Mouse (Mus musculus): Measurements from ENCODE around the gene Zdhhc6. TPM values are rescaled to one million over a fixed set of nuclear protein-coding genes. Genes with fewer than 3 reads are reported as not detected.

Zdhhc6 gene
- polyA plus RNA-seq, 1 experiment from 2014 or later: 74.3 TPM

DNA sequence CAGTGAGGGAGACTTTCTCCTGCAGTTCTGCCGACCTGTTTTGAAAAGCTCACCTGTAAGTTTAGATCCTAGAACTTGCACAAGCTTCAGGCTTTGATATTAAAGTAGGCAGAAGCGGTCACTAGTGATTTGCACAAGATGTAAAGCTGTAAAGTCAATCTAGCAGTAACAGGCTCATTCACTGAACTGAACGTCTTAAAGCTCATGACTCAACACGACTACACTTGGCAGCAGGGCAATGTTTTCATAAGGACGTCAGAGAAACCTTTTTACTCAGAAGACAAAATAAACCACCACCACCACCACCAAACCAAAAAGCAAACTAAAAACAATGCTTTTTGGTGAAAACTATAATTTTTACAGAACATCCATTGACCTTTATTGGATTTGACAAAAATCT is 17.9 kb downstream of the Zdhhc6 start:
- Histone ChIP-seq H3K4me3 (replicated peaks) (no peak overlapping the region), H3K9me3 (no peaks in the 10 kb centered on the region), H3K27me3 (no peaks in the 10 kb centered on the region), H3K4me1 (replicated peaks) (peaks cover 3% of the 10 kb centered on the region; the same call in 1 of the 2 replicates), H3K36me3 (peaks cover 71% of the 10 kb centered on the region), H3K9ac (replicated peaks) (no peak overlapping the region), H3K27ac (no peak overlapping the region), H3K4me2 (replicated peaks) (no peak overlapping the region)
- ATAC-seq: no peak
- 91% methylated on average over 5 of the region's 5 CpGs for WGBS

DNA sequence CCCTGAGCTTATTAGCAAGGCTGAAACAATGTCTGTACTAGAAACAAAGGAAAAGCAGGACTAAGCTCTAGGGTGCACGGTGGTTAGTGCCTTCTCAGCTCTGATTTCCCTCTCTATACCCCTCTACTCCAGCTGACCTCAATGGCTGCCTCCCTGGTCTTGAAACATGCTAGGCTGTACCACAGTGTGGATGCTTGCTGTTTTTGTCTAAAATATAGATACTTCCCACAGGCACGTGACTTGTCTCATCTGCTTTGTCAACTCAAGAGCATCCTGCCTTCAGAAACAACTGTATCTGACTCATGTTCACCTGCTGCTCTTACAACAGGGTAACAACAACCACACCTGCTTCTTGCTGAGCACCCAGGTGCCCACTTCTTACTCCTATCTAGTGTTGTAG is 18.3 kb downstream of the Zdhhc6 start:
- H3K27ac ChIP-seq: no peak overlapping the region
- H3K36me3 ChIP-seq: peaks cover 66% of the 10 kb centered on the region
- H3K9ac ChIP-seq (replicated peaks): no peak overlapping the region
- no peaks in the 10 kb centered on the region for H3K9me3 ChIP-seq
- peaks cover 3% of the 10 kb centered on the region; the same call in 1 of the 2 replicates for H3K4me1 ChIP-seq (replicated peaks)
- H3K4me3 ChIP-seq (replicated peaks): no peak overlapping the region
- H3K4me2 ChIP-seq (replicated peaks): no peak overlapping the region
- no peak for ATAC-seq
- H3K27me3 ChIP-seq: no peaks in the 10 kb centered on the region
- 85% methylated on average over 2 of the region's 2 CpGs for WGBS

- WGBS: 93% methylated on average over 2 of the region's 2 CpGs
- Histone ChIP-seq H3K9me3 (no peaks in the 10 kb centered on the region), H3K4me1 (replicated peaks) (peaks cover 3% of the 10 kb centered on the region; the same call in 1 of the 2 replicates), H3K27me3 (no peaks in the 10 kb centered on the region), H3K36me3 (peaks cover 55% of the 10 kb centered on the region), H3K4me3 (replicated peaks) (no peak overlapping the region), H3K4me2 (replicated peaks) (no peak overlapping the region), H3K27ac (no peak overlapping the region), H3K9ac (replicated peaks) (no peak overlapping the region)
- no peak for ATAC-seq
Measured at GRCm38 (mm10) chr19:55296301-55296700, 19.5 kb downstream of the Zdhhc6 start.

DNA sequence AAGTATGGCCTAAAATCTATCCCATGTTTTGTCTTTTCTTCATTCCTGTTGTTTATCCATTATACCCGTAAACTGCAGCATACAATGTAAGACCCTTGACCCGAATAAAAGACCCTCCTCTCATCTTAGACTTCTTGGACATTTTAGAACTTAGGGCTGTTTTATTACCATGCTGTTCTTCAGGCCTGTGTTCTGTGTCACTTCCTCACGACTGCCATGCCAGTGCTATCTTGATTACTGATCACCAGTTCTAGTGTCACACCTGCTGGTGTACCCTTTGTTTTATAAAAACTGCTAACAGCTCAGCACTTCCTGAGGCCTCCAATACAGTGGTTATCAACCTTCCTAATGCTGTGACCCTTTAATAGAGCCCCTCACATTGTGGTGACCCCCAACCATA is 20.3 kb downstream of the Zdhhc6 start:
- H3K27me3 ChIP-seq: no peaks in the 10 kb centered on the region
- 87% methylated on average over 3 of the region's 3 CpGs for WGBS

DNA sequence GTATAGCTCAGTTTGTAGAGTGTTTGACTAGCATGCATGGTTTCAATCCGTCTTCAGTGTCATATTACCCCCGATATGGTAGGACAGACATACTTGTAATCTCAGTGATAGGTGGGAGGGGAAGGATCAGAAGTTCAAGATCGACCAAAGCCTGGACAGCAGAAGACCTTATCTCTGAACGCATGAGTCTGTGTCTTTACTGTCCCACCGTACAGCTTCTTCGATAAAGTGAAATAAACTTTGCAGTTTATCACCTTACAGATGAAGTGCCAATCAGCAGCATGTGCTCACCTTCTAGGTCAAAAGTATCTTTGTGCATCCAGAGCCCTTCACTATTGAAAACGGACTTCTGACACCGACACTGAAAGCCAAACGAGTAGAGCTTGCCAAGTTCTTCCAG is 20.8 kb downstream of the Zdhhc6 start:
- WGBS: 95% methylated on average over 9 of the region's 9 CpGs
- ATAC-seq: no peak
- no peak overlapping the region for H3K4me2 ChIP-seq (replicated peaks)
- H3K9ac ChIP-seq (replicated peaks): no peak overlapping the region
- no peak overlapping the region for H3K4me3 ChIP-seq (replicated peaks)
- peaks cover 43% of the 10 kb centered on the region for H3K36me3 ChIP-seq
- peaks cover 3% of the 10 kb centered on the region; the same call in 1 of the 2 replicates for H3K4me1 ChIP-seq (replicated peaks)
- H3K27ac ChIP-seq: no peak overlapping the region
- no peaks in the 10 kb centered on the region for H3K27me3 ChIP-seq
- H3K9me3 ChIP-seq: no peaks in the 10 kb centered on the region

More for the DNA sequence above, 20.3 kb downstream of the Zdhhc6 start:
- Histone ChIP-seq H3K9me3 (no peaks in the 10 kb centered on the region), H3K27ac (no peak overlapping the region), H3K4me3 (replicated peaks) (no peak overlapping the region), H3K9ac (replicated peaks) (no peak overlapping the region), H3K4me1 (replicated peaks) (peaks cover 3% of the 10 kb centered on the region; the same call in 1 of the 2 replicates), H3K4me2 (replicated peaks) (no peak overlapping the region), H3K36me3 (peaks cover 48% of the 10 kb centered on the region)
- ATAC-seq: no peak

DNA sequence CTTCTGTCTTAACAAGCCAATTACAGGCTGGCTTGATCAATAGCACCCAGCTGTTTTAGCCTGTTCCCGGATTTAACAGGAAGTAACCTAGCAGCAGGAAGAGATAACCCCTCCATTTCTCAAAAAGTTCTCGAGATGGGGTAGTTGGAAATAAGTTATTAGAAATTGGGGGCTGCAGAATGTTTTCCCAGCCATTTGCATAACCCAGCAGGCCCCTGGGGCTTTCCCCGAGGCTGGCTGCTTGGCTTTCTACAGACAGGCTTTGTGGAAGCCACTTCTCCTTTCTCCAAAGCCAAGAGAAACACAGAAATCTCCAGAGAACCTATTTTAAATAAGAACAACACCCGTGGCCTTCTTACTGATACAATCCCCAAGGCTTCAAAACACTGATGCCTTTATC is 22.7 kb downstream of the Zdhhc6 start:
- Histone ChIP-seq H3K4me3 (replicated peaks) (no peak overlapping the region), H3K27me3 (no peaks in the 10 kb centered on the region), H3K36me3 (peaks cover 33% of the 10 kb centered on the region), H3K4me1 (replicated peaks) (peaks cover 3% of the 10 kb centered on the region; the same call in 1 of the 2 replicates), H3K9me3 (no peaks in the 10 kb centered on the region), H3K9ac (replicated peaks) (no peak overlapping the region), H3K27ac (no peak overlapping the region), H3K4me2 (replicated peaks) (no peak overlapping the region)
- ATAC-seq: no peak
- WGBS: 23% methylated on average over 4 of the region's 4 CpGs

- H3K36me3 ChIP-seq: peaks cover 30% of the 10 kb centered on the region
- H3K4me3 ChIP-seq (replicated peaks): no peak overlapping the region
- no peaks in the 10 kb centered on the region for H3K9me3 ChIP-seq
- H3K4me1 ChIP-seq (replicated peaks): peaks cover 3% of the 10 kb centered on the region; the same call in 1 of the 2 replicates
- H3K4me2 ChIP-seq (replicated peaks): no peak overlapping the region
- WGBS: 87% methylated on average over 2 of the region's 2 CpGs
- ATAC-seq: no peak
- H3K27me3 ChIP-seq: no peaks in the 10 kb centered on the region
- no peak overlapping the region for H3K27ac ChIP-seq
- no peak overlapping the region for H3K9ac ChIP-seq (replicated peaks)
Measured at GRCm38 (mm10) chr19:55292210-55292850, 23.5 kb downstream of the Zdhhc6 start.

DNA sequence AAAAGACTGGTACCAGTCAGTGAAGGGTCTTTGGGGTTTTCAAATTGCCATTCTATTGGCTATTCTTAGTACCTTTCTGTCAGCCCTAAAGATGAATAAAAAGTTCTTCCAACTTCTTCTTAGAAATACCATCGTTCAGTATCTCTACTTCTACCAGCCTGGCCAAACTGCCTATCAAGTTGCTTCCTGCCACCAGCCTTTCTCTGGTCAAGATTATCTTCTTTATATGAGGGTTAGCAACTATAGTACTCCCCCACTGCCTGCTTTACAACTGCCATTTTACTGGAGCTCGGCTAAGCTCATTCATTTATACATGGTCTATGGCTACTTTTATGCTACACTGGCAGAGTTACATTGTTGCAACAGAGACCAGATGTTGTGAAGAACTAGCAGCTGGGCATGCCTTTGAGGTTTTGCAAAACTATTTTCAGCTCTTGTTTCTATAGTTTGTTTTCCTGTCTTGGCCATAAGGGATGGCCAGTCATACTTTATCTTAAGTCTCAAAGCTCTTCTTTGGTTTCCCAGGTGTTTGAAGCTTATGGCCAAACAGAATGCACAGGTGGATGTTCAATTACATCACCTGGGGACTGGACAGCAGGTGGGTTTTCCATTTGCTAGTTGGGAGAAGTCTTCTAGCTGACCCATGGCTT is 25.1 kb downstream of the Zdhhc6 start:
- no peak overlapping the region for H3K27ac ChIP-seq
- H3K27me3 ChIP-seq: no peaks in the 10 kb centered on the region
- no peak overlapping the region for H3K4me2 ChIP-seq (replicated peaks)
- peaks cover 3% of the 10 kb centered on the region; the same call in 1 of the 2 replicates for H3K4me1 ChIP-seq (replicated peaks)
- peaks cover 18% of the 10 kb centered on the region; the same call in 1 of the 2 replicates for H3K36me3 ChIP-seq
- WGBS: 92% methylated on average over 2 of the region's 2 CpGs
- no peaks in the 10 kb centered on the region for H3K9me3 ChIP-seq
- no peak overlapping the region for H3K4me3 ChIP-seq (replicated peaks)
- no peak for ATAC-seq
- no peak overlapping the region for H3K9ac ChIP-seq (replicated peaks)

DNA sequence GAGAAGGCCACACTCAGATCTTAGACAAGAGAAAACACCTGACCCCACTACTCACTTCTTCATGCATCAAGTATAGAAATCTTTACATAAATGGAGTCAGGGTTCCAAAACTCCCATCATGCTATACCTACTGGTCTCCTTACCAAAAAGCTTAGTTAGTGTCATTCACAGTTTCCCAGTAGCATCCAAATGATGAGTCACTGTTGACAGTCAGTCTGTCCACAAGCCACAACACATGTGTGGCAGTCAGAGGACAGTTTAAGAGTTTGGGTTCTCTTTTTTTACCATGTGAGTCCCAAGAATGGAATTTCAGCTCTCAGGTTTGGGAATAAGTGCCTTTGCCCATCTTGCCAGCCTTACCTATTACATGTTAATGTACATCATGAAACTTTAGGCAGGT is 26.9 kb downstream of the Zdhhc6 start:
- Histone ChIP-seq H3K4me2 (replicated peaks) (no peak overlapping the region), H3K36me3 (peaks cover 8% of the 10 kb centered on the region; the same call in 1 of the 2 replicates), H3K9ac (replicated peaks) (no peak overlapping the region), H3K9me3 (no peaks in the 10 kb centered on the region), H3K4me3 (replicated peaks) (no peak overlapping the region), H3K27ac (no peak overlapping the region), H3K27me3 (no peaks in the 10 kb centered on the region), H3K4me1 (replicated peaks) (peaks cover 3% of the 10 kb centered on the region; the same call in 1 of the 2 replicates)
- no peak for ATAC-seq

GRCm38 (mm10) chr19:55286034-55286433 is 29.8 kb downstream of the Zdhhc6 start:
- Histone ChIP-seq H3K4me3 (replicated peaks) (no peak overlapping the region), H3K9me3 (no peaks in the 10 kb centered on the region), H3K4me1 (replicated peaks) (no peaks in the 10 kb centered on the region), H3K4me2 (replicated peaks) (no peak overlapping the region), H3K27me3 (no peaks in the 10 kb centered on the region), H3K36me3 (peaks cover 11% of the 10 kb centered on the region; the same call in 1 of the 2 replicates), H3K9ac (replicated peaks) (no peak overlapping the region), H3K27ac (no peak overlapping the region)
- WGBS: 89% methylated on average over 4 of the region's 4 CpGs
- no peak for ATAC-seq

GRCm38 (mm10) chr19:55284093-55284492 is 31.7 kb downstream of the Zdhhc6 start:
- Histone ChIP-seq H3K27me3 (no peaks in the 10 kb centered on the region), H3K4me3 (replicated peaks) (no peak overlapping the region), H3K4me2 (replicated peaks) (no peak overlapping the region), H3K9me3 (no peaks in the 10 kb centered on the region), H3K27ac (no peak overlapping the region), H3K9ac (replicated peaks) (no peak overlapping the region), H3K4me1 (replicated peaks) (no peaks in the 10 kb centered on the region), H3K36me3 (peaks cover 11% of the 10 kb centered on the region; the same call in 1 of the 2 replicates)
- no peak for ATAC-seq
- WGBS: 90% methylated on average over 4 of the region's 4 CpGs

GRCm38 (mm10) chr19:55276770-55277169 is 39.1 kb downstream of the Zdhhc6 start:
- Histone ChIP-seq H3K36me3 (0 out of 2 replicates have a peak, but pooled peaks cover 3% of the 10 kb centered on the region), H3K27me3 (no peaks in the 10 kb centered on the region), H3K4me3 (replicated peaks) (no peak overlapping the region), H3K4me2 (replicated peaks) (no peak overlapping the region), H3K9me3 (no peaks in the 10 kb centered on the region), H3K27ac (no peak overlapping the region), H3K4me1 (replicated peaks) (no peaks in the 10 kb centered on the region), H3K9ac (replicated peaks) (no peak overlapping the region)
- WGBS: 92% methylated on average over 3 of the region's 3 CpGs
- no peak for ATAC-seq
